Comparison of ENCODE assay signal across 9 mouse cellular contexts in genomic region chr7:28373891-28374495, GRCm38 (mm10). TPM values are rescaled to one million over a fixed set of nuclear protein-coding genes. Genes with fewer than 3 reads are reported as not detected.
A peak's percentile ranks its signal among the peaks of the same experiment; 100 is the strongest.
DNase-seq lines count a peak whose midpoint lies in the region; ATAC-seq and TF ChIP-seq lines count a peak whose summit lies in the region.
"Had no signal": no experiment of that assay in that cellular context is flagged by ENCODE, and none has a peak within 500 bp of the region (broad histone marks: within the 10 kb centered on the region; RNA-seq: fewer than 3 reads in every experiment).

No protein-coding gene starts in this region.

- no peak overlapping the region for H3K9ac ChIP-seq in heart, embryonic 15.5 days
- H3K9ac ChIP-seq in heart, embryonic 12.5 days, result no peak overlapping the region
- no peak overlapping the region for H3K9ac ChIP-seq in midbrain, embryonic 13.5 days (replicated peaks)
- H3K9ac ChIP-seq in midbrain, postnatal 0 days (replicated peaks; ENCODE audit: low read length, poor library complexity, severe bottlenecking), result no peak overlapping the region
- no peak overlapping the region for H3K9ac ChIP-seq in stomach, embryonic 15.5 days

- no peak for TF ChIP-seq CTCF in midbrain, postnatal 0 days (IDR thresholded peaks at IDR 0.05)

- H3K4me2 ChIP-seq in heart, embryonic 15.5 days, result no peak overlapping the region
- H3K4me2 ChIP-seq in heart, embryonic 12.5 days, result no peak overlapping the region
- H3K4me2 ChIP-seq in midbrain, embryonic 13.5 days (replicated peaks), result no peak overlapping the region
- no peak overlapping the region for H3K4me2 ChIP-seq in midbrain, postnatal 0 days (ENCODE audit: low read depth, low read length, poor library complexity, severe bottlenecking)
- H3K4me2 ChIP-seq in stomach, embryonic 15.5 days, result no peak overlapping the region

- H3K4me3 ChIP-seq in heart, embryonic 15.5 days, result no peak overlapping the region
- no peak overlapping the region for H3K4me3 ChIP-seq in heart, embryonic 12.5 days
- H3K4me3 ChIP-seq in midbrain, embryonic 13.5 days (replicated peaks), result no peak overlapping the region
- H3K4me3 ChIP-seq in midbrain, postnatal 0 days (ENCODE audit: low read depth, low read length), result no peak overlapping the region
- no peak overlapping the region for H3K4me3 ChIP-seq in stomach, embryonic 15.5 days (replicated peaks)

- H3K27me3 ChIP-seq in heart, embryonic 15.5 days, result no peaks in the 10 kb centered on the region
- H3K27me3 ChIP-seq in heart, embryonic 12.5 days (replicated peaks), result no peaks in the 10 kb centered on the region
- peaks cover 11% of the 10 kb centered on the region for H3K27me3 ChIP-seq in midbrain, embryonic 13.5 days
- no peaks in the 10 kb centered on the region for H3K27me3 ChIP-seq in midbrain, postnatal 0 days (ENCODE audit: insufficient read depth, low read length)
- H3K27me3 ChIP-seq in stomach, embryonic 15.5 days (replicated peaks), result no peaks in the 10 kb centered on the region

- H3K4me1 ChIP-seq in heart, embryonic 15.5 days (replicated peaks), result peaks cover 51% of the 10 kb centered on the region
- H3K4me1 ChIP-seq in heart, embryonic 12.5 days (replicated peaks), result peaks cover 55% of the 10 kb centered on the region
- peaks cover 54% of the 10 kb centered on the region for H3K4me1 ChIP-seq in midbrain, embryonic 13.5 days (replicated peaks)
- peaks cover 18% of the 10 kb centered on the region; the same call in 1 of the 2 replicates for H3K4me1 ChIP-seq in midbrain, postnatal 0 days (ENCODE audit: insufficient read depth, low read length)
- H3K4me1 ChIP-seq in stomach, embryonic 15.5 days, result peaks cover 41% of the 10 kb centered on the region

- H3K9me3 ChIP-seq in heart, embryonic 15.5 days (replicated peaks), result no peaks in the 10 kb centered on the region
- no peaks in the 10 kb centered on the region for H3K9me3 ChIP-seq in heart, embryonic 12.5 days (replicated peaks)
- no peaks in the 10 kb centered on the region for H3K9me3 ChIP-seq in midbrain, embryonic 13.5 days
- H3K9me3 ChIP-seq in midbrain, postnatal 0 days (ENCODE audit: low read length), result no peaks in the 10 kb centered on the region
- no peaks in the 10 kb centered on the region for H3K9me3 ChIP-seq in stomach, embryonic 15.5 days

- peaks cover 8% of the 10 kb centered on the region for H3K36me3 ChIP-seq in heart, embryonic 15.5 days
- peaks cover 20% of the 10 kb centered on the region for H3K36me3 ChIP-seq in heart, embryonic 12.5 days
- H3K36me3 ChIP-seq in midbrain, embryonic 13.5 days, result peaks cover 3% of the 10 kb centered on the region; the same call in 1 of the 2 replicates
- H3K36me3 ChIP-seq in midbrain, postnatal 0 days (ENCODE audit: insufficient read depth, low read length), result no peaks in the 10 kb centered on the region
- H3K36me3 ChIP-seq in stomach, embryonic 15.5 days, result peaks cover 8% of the 10 kb centered on the region

- peak overlapping the region; percentile 98 for H3K27ac ChIP-seq in heart, embryonic 15.5 days
- no peak overlapping the region; the same call in 1 of the 2 replicates for H3K27ac ChIP-seq in heart, embryonic 12.5 days (ENCODE audit: poor library complexity, severe bottlenecking)
- H3K27ac ChIP-seq in midbrain, embryonic 13.5 days, result peak overlapping the region; percentile 30
- no peak overlapping the region for H3K27ac ChIP-seq in midbrain, postnatal 0 days (ENCODE audit: low read depth, low read length)
- peak overlapping the region; percentile 100 for H3K27ac ChIP-seq in stomach, embryonic 15.5 days

- no peak for DNase-seq in midbrain, postnatal 0 days (ENCODE audit: low spot score)
- peak; percentile 18 to 20 for DNase-seq in kidney, postnatal 36 days
- no peak for DNase-seq in spleen, adult 12 weeks (ENCODE audit: low spot score)
- DNase-seq in right cerebral cortex, postnatal 36 days (ENCODE audit: low spot score in 2 of 2), result no peak
- DNase-seq: cerebellum, adult 11 months had no signal

- no peak for ATAC-seq in heart, embryonic 15.5 days (replicated peaks; ENCODE audit: insufficient number of reproducible peaks, insufficient read depth, low FRiP score, low read depth)
- ATAC-seq in heart, embryonic 12.5 days (ENCODE audit: insufficient number of reproducible peaks, low FRiP score), result no peak
- no peak for ATAC-seq in midbrain, embryonic 13.5 days
- no peak for ATAC-seq in midbrain, postnatal 0 days (ENCODE audit: low FRiP score)
- ATAC-seq in stomach, embryonic 15.5 days (ENCODE audit: insufficient read depth, low FRiP score, low read depth), result no peak

- 77% methylated on average over 7 of the region's 7 CpGs for WGBS in heart, embryonic 15.5 days
- 83% methylated on average over 7 of the region's 7 CpGs for WGBS in heart, embryonic 12.5 days
- WGBS in midbrain, embryonic 13.5 days, result 83% methylated on average over 7 of the region's 7 CpGs
- WGBS in midbrain, postnatal 0 days, result 82% methylated on average over 7 of the region's 7 CpGs
- WGBS in stomach, embryonic 15.5 days, result 75% methylated on average over 7 of the region's 7 CpGs

RNA-seq across cellular contexts. Expression of gene Plekhg2, which starts 1.6 kb away (rescaled TPM):
- 34.3 and 46.7 TPM in 2 replicates for polyA plus RNA-seq in heart, embryonic 15.5 days (2015; fragmentation: Nextera tagmentation; extraction: Ambion mirVana)
- 58.0 and 65.3 TPM in 2 replicates for polyA plus RNA-seq in heart, embryonic 12.5 days (2016; fragmentation: Nextera tagmentation; extraction: Ambion mirVana)
- polyA plus RNA-seq in midbrain, embryonic 13.5 days (2015; fragmentation: Nextera tagmentation; extraction: Ambion mirVana), result 34.5 and 37.6 TPM in 2 replicates
- total RNA-seq in midbrain, postnatal 0 days (2014; rRNA removed), result 15.3 and 19.4 TPM in 2 replicates
- 7.9 and 8.0 TPM in 2 replicates for polyA plus RNA-seq in midbrain, postnatal 0 days (2015; fragmentation: Nextera tagmentation; extraction: Ambion mirVana)
- polyA plus RNA-seq in stomach, embryonic 15.5 days (2015; fragmentation: Nextera tagmentation; extraction: Ambion mirVana), result 48.4 and 52.3 TPM in 2 replicates

RNA-seq across cellular contexts. Expression of gene Zfp36, which starts 6.1 kb away (rescaled TPM):
- 13.6 and 14.7 TPM in 2 replicates for polyA plus RNA-seq in heart, embryonic 15.5 days (2015; fragmentation: Nextera tagmentation; extraction: Ambion mirVana)
- 15.9 and 16.5 TPM in 2 replicates for polyA plus RNA-seq in heart, embryonic 12.5 days (2016; fragmentation: Nextera tagmentation; extraction: Ambion mirVana)
- 3.1 and 4.2 TPM in 2 replicates for polyA plus RNA-seq in midbrain, embryonic 13.5 days (2015; fragmentation: Nextera tagmentation; extraction: Ambion mirVana)
- 3.0 and 4.1 TPM in 2 replicates for total RNA-seq in midbrain, postnatal 0 days (2014; rRNA removed)
- 2.9 and 3.4 TPM in 2 replicates for polyA plus RNA-seq in midbrain, postnatal 0 days (2015; fragmentation: Nextera tagmentation; extraction: Ambion mirVana)
- 20.2 and 21.4 TPM in 2 replicates for polyA plus RNA-seq in stomach, embryonic 15.5 days (2015; fragmentation: Nextera tagmentation; extraction: Ambion mirVana)

RNA-seq across cellular contexts. Expression of gene Med29, which starts 18.5 kb away (rescaled TPM):
- polyA plus RNA-seq in heart, embryonic 15.5 days (2015; fragmentation: Nextera tagmentation; extraction: Ambion mirVana), result 42.0 and 45.7 TPM in 2 replicates
- 45.4 and 46.5 TPM in 2 replicates for polyA plus RNA-seq in heart, embryonic 12.5 days (2016; fragmentation: Nextera tagmentation; extraction: Ambion mirVana)
- polyA plus RNA-seq in midbrain, embryonic 13.5 days (2015; fragmentation: Nextera tagmentation; extraction: Ambion mirVana), result 43.4 and 49.5 TPM in 2 replicates
- 30.7 and 37.9 TPM in 2 replicates for total RNA-seq in midbrain, postnatal 0 days (2014; rRNA removed)
- 41.6 and 43.2 TPM in 2 replicates for polyA plus RNA-seq in midbrain, postnatal 0 days (2015; fragmentation: Nextera tagmentation; extraction: Ambion mirVana)
- 44.8 and 47.4 TPM in 2 replicates for polyA plus RNA-seq in stomach, embryonic 15.5 days (2015; fragmentation: Nextera tagmentation; extraction: Ambion mirVana)

RNA-seq across cellular contexts. Expression of gene Paf1, which starts 18.8 kb away (rescaled TPM):
- polyA plus RNA-seq in heart, embryonic 15.5 days (2015; fragmentation: Nextera tagmentation; extraction: Ambion mirVana), result 66.8 and 73.0 TPM in 2 replicates
- polyA plus RNA-seq in heart, embryonic 12.5 days (2016; fragmentation: Nextera tagmentation; extraction: Ambion mirVana), result 68.5 and 70.4 TPM in 2 replicates
- 97.9 and 99.2 TPM in 2 replicates for polyA plus RNA-seq in midbrain, embryonic 13.5 days (2015; fragmentation: Nextera tagmentation; extraction: Ambion mirVana)
- total RNA-seq in midbrain, postnatal 0 days (2014; rRNA removed), result 80.3 and 84.2 TPM in 2 replicates
- polyA plus RNA-seq in midbrain, postnatal 0 days (2015; fragmentation: Nextera tagmentation; extraction: Ambion mirVana), result 89.3 and 90.0 TPM in 2 replicates
- 76.5 and 79.0 TPM in 2 replicates for polyA plus RNA-seq in stomach, embryonic 15.5 days (2015; fragmentation: Nextera tagmentation; extraction: Ambion mirVana)

RNA-seq across cellular contexts. Expression of gene Rps16, which starts 23.5 kb away (rescaled TPM):
- polyA plus RNA-seq in heart, embryonic 15.5 days (2015; fragmentation: Nextera tagmentation; extraction: Ambion mirVana), result 534 and 573 TPM in 2 replicates
- 629 and 630 TPM in 2 replicates for polyA plus RNA-seq in heart, embryonic 12.5 days (2016; fragmentation: Nextera tagmentation; extraction: Ambion mirVana)
- 531 and 537 TPM in 2 replicates for polyA plus RNA-seq in midbrain, embryonic 13.5 days (2015; fragmentation: Nextera tagmentation; extraction: Ambion mirVana)
- total RNA-seq in midbrain, postnatal 0 days (2014; rRNA removed), result 158 and 163 TPM in 2 replicates
- 536 and 539 TPM in 2 replicates for polyA plus RNA-seq in midbrain, postnatal 0 days (2015; fragmentation: Nextera tagmentation; extraction: Ambion mirVana)
- polyA plus RNA-seq in stomach, embryonic 15.5 days (2015; fragmentation: Nextera tagmentation; extraction: Ambion mirVana), result 826 and 1,031 TPM in 2 replicates

Comparison
In these comparisons a context has a peak if more than half of its experiments do, and no peak if none do; other contexts are left out.
1. H3K27ac ChIP-seq: peak in heart, embryonic 15.5 days (single experiment), midbrain, embryonic 13.5 days (single experiment) and stomach, embryonic 15.5 days (single experiment); none in heart, embryonic 12.5 days (single experiment) and midbrain, postnatal 0 days (single experiment).
2. DNase-seq: peak in kidney, postnatal 36 days (2 of 2); none in midbrain, postnatal 0 days (single experiment), spleen, adult 12 weeks (single experiment) and right cerebral cortex, postnatal 36 days (0 of 2).